Mouse (Mus musculus) liver, embryonic 15.5 days (tissue): ENCODE measurements around the gene Slc1a7. TPM values are rescaled to one million over a fixed set of nuclear protein-coding genes. Genes with fewer than 3 reads are reported as not detected.
A peak's percentile ranks its signal among the peaks of the same experiment; 100 is the strongest.

Source experiments
- ATAC-seq: fragments of 200-750 bp; cut with Nextera tagmentation; 2 replicates; pipeline ENCODE4 v1.8.0; 2017; ENCODE audit warnings: moderate number of reproducible peaks, mild to moderate bottlenecking, moderate library complexity; ENCODE audit not compliant: insufficient read depth
- H3K27ac ChIP-seq: fragments of 300-500 bp; sonication (generic); replicated peaks from 2 replicates; pipeline ENCODE4 v1.5.1; 2015; ENCODE audit warnings: mild to moderate bottlenecking, inconsistent platforms
- H3K27me3 ChIP-seq: fragments of 300-500 bp; sonication (generic); 2 replicates; pipeline ENCODE4 v1.6.1; 2015; ENCODE audit warnings: mild to moderate bottlenecking, inconsistent platforms
- H3K36me3 ChIP-seq: fragments of 300-500 bp; sonication (generic); replicated peaks from 2 replicates; pipeline ENCODE4 v1.6.1; 2015; ENCODE audit warnings: moderate library complexity, mild to moderate bottlenecking, inconsistent platforms
- H3K4me1 ChIP-seq: fragments of 300-500 bp; sonication (generic); replicated peaks from 2 replicates; pipeline ENCODE4 v1.6.1; 2015; ENCODE audit warnings: inconsistent platforms
- H3K4me2 ChIP-seq: fragments of 300-500 bp; sonication (generic); 2 replicates; pipeline ENCODE4 v1.6.1; 2015; ENCODE audit warnings: moderate library complexity, mild to moderate bottlenecking, inconsistent platforms
- H3K4me3 ChIP-seq: fragments of 300-500 bp; sonication (generic); replicated peaks from 2 replicates; pipeline ENCODE4 v1.5.1; 2015; ENCODE audit warnings: mild to moderate bottlenecking, inconsistent platforms
- H3K9ac ChIP-seq: fragments of 300-500 bp; sonication (generic); 2 replicates; pipeline ENCODE4 v1.6.1; 2015; ENCODE audit warnings: moderate library complexity, mild to moderate bottlenecking, inconsistent platforms
- H3K9me3 ChIP-seq: fragments of 300-500 bp; sonication (generic); replicated peaks from 2 replicates; pipeline ENCODE4 v1.6.1; 2016; ENCODE audit warnings: inconsistent platforms
- WGBS: fragments of 180-500 bp; shearing (Covaris S2); methylation state at CpG from one replicate; pipeline ENCODE4 v1.1.7; 2015; ENCODE audit warnings: mixed read lengths; ENCODE audit not compliant: insufficient replicate concordance; 5-methylcytosine and 5-hydroxymethylcytosine counted together
- polyA plus RNA-seq: library from polyadenylated mRNA; unstranded; fragments of >200 nt; fragmentation: Nextera tagmentation; extraction: Ambion mirVana; gene quantifications from 2 replicates; pipeline ENCODE4 v1.2.1, GENCODE M21; 2015

Gene Slc1a7
- polyA plus RNA-seq, 1 experiment from 2014 or later, result not detected

GRCm38 (mm10) chr4:108015067-108015765, 47.1 kb downstream of the Slc1a7 start:
- 0 out of 2 replicates have a peak, but pooled peaks have one; percentile 37 for ATAC-seq
- WGBS, result 38% methylated on average over 14 of the region's 14 CpGs
- H3K9me3 ChIP-seq, result no peaks in the 10 kb centered on the region
- no peak overlapping the region for H3K9ac ChIP-seq
- H3K36me3 ChIP-seq, result no peaks in the 10 kb centered on the region
- no peaks in the 10 kb centered on the region for H3K27me3 ChIP-seq
- no peak overlapping the region for H3K4me2 ChIP-seq
- H3K4me3 ChIP-seq, result no peak overlapping the region
- no peaks in the 10 kb centered on the region for H3K4me1 ChIP-seq
- H3K27ac ChIP-seq, result no peak overlapping the region

DNA sequence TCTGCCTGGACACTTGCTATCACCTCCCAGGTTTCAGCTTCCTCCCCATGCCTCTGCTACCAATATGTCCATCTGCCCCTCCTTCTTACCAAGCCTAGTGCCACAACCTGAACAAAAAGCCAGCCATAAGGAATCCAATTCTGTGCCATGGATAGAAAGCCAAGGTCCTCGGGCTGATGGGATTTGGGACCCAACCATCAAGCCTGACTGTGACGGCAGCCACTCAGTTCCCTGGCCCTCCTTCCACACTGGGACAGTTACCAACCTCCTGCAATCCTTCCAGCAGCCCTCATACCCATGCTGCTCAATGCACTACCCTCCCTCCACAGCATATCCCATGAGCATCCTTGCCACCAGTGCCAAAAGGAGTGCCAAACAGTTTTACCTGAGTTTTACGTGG, 48.2 kb downstream of the Slc1a7 start:
- no peak overlapping the region for H3K4me3 ChIP-seq
- H3K9me3 ChIP-seq, result no peaks in the 10 kb centered on the region
- no peak overlapping the region for H3K27ac ChIP-seq
- no peak for ATAC-seq
- no peak overlapping the region for H3K9ac ChIP-seq
- H3K4me2 ChIP-seq, result no peak overlapping the region
- WGBS, result 62% methylated on average over 3 of the region's 3 CpGs
- no peaks in the 10 kb centered on the region for H3K36me3 ChIP-seq
- no peaks in the 10 kb centered on the region for H3K27me3 ChIP-seq
- no peaks in the 10 kb centered on the region for H3K4me1 ChIP-seq

DNA sequence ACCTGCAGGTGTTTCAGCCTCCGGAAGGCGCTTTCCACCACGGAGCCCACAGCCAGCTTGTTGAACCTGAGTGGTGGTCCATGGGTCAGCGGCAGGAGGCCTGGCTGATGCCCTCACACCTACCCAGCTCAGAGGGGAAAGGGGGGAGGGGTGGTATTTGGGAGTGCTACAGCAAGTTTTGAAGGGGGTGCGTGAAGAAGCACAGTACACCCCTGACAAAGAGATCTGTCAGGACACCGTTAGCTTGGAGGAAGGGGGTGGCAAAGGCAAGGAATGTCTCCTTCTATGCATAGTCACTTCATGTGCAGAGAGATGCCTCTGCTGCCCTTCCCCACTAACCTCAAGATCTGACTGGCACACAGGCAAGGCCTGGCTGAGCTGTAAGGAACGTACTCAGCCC, 49.7 kb downstream of the Slc1a7 start:
- Histone ChIP-seq H3K4me1 (no peaks in the 10 kb centered on the region), H3K27ac (no peak overlapping the region), H3K4me2 (no peak overlapping the region), H3K27me3 (no peaks in the 10 kb centered on the region), H3K36me3 (no peaks in the 10 kb centered on the region), H3K9me3 (no peaks in the 10 kb centered on the region), H3K9ac (no peak overlapping the region), H3K4me3 (no peak overlapping the region)
- WGBS, result 69% methylated on average over 7 of the region's 7 CpGs
- no peak for ATAC-seq

GRCm38 (mm10) chr4:108018241-108018923, 50.2 kb downstream of the Slc1a7 start:
- no peak for ATAC-seq
- Histone ChIP-seq H3K4me1 (peaks cover 4% of the 10 kb centered on the region), H3K9ac (no peak overlapping the region), H3K27ac (no peak overlapping the region), H3K4me3 (no peak overlapping the region), H3K36me3 (no peaks in the 10 kb centered on the region), H3K9me3 (no peaks in the 10 kb centered on the region), H3K4me2 (no peak overlapping the region), H3K27me3 (no peaks in the 10 kb centered on the region)
- 48% methylated on average over 10 of the region's 10 CpGs for WGBS

- no peaks in the 10 kb centered on the region for H3K9me3 ChIP-seq
- no peaks in the 10 kb centered on the region for H3K36me3 ChIP-seq
- no peak overlapping the region for H3K27ac ChIP-seq
- WGBS, result 48% methylated on average over 14 of the region's 14 CpGs
- no peak for ATAC-seq
- no peak overlapping the region for H3K9ac ChIP-seq
- peaks cover 12% of the 10 kb centered on the region for H3K4me1 ChIP-seq
- H3K4me3 ChIP-seq, result no peak overlapping the region
- no peaks in the 10 kb centered on the region for H3K27me3 ChIP-seq
- H3K4me2 ChIP-seq, result no peak overlapping the region
Observed at GRCm38 (mm10) chr4:108018961-108019921, 51.1 kb downstream of the Slc1a7 start.

- no peaks in the 10 kb centered on the region for H3K9me3 ChIP-seq
- H3K36me3 ChIP-seq, result no peaks in the 10 kb centered on the region
- no peak for ATAC-seq
- peaks cover 20% of the 10 kb centered on the region for H3K4me1 ChIP-seq
- H3K4me3 ChIP-seq, result no peak overlapping the region
- no peaks in the 10 kb centered on the region for H3K27me3 ChIP-seq
- WGBS, result 59% methylated on average over 6 of the region's 6 CpGs
- no peak overlapping the region for H3K9ac ChIP-seq
- no peak overlapping the region for H3K4me2 ChIP-seq
- H3K27ac ChIP-seq, result no peak overlapping the region
Observed at GRCm38 (mm10) chr4:108020178-108020577, 52.0 kb downstream of the Slc1a7 start.

- ATAC-seq, result no peak
- H3K27me3 ChIP-seq, result peaks cover 5% of the 10 kb centered on the region; the same call in 1 of the 2 replicates
- WGBS, result 60% methylated on average over 4 of the region's 4 CpGs
- no peaks in the 10 kb centered on the region for H3K9me3 ChIP-seq
- peaks cover 44% of the 10 kb centered on the region for H3K4me1 ChIP-seq
- H3K27ac ChIP-seq, result no peak overlapping the region
- no peaks in the 10 kb centered on the region for H3K36me3 ChIP-seq
- no peak overlapping the region for H3K9ac ChIP-seq
- no peak overlapping the region for H3K4me3 ChIP-seq
- no peak overlapping the region for H3K4me2 ChIP-seq
Observed at GRCm38 (mm10) chr4:108023186-108023585, 55.1 kb downstream of the Slc1a7 start.

DNA sequence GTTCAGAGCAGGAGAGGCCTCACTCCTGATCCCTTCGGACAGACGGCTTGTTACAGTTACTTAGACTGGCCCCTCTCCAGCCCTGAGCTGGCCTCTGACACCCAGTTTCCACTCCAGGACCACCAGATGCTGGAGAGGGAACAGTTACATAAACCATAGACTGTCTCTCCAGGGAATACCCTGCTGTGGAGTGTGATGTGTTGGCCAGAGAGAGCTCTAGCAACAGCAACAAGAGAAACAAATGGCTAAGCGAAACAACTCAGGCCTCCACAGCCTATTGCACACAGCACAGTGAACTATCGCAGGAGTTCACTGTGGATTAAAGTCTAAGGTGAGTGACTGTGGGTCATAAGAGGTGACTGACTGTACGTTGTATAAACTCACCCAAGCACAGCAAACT, 56.5 kb downstream of the Slc1a7 start:
- H3K4me3 ChIP-seq, result no peak overlapping the region
- no peaks in the 10 kb centered on the region for H3K36me3 ChIP-seq
- peaks cover 18% of the 10 kb centered on the region for H3K27me3 ChIP-seq
- no peak overlapping the region for H3K9ac ChIP-seq
- H3K9me3 ChIP-seq, result no peaks in the 10 kb centered on the region
- no peak for ATAC-seq
- 0 out of 2 replicates have a peak overlapping the region, but pooled peaks have one; percentile 61 for H3K4me2 ChIP-seq
- 65% methylated on average over 5 of the region's 5 CpGs for WGBS
- peaks cover 44% of the 10 kb centered on the region for H3K4me1 ChIP-seq
- no peak overlapping the region for H3K27ac ChIP-seq

- peaks cover 44% of the 10 kb centered on the region for H3K4me1 ChIP-seq
- no peaks in the 10 kb centered on the region for H3K9me3 ChIP-seq
- ATAC-seq, result peak; percentile 47
- no peaks in the 10 kb centered on the region for H3K36me3 ChIP-seq
- H3K4me2 ChIP-seq, result peak overlapping the region; percentile 61
- 0 out of 2 replicates have a peak overlapping the region, but pooled peaks have one; percentile 29 for H3K27ac ChIP-seq
- WGBS, result 6% methylated on average over 10 of the region's 10 CpGs
- H3K4me3 ChIP-seq, result peak overlapping the region; percentile 18
- H3K27me3 ChIP-seq, result peaks cover 25% of the 10 kb centered on the region
- H3K9ac ChIP-seq, result no peak overlapping the region
Observed at GRCm38 (mm10) chr4:108025269-108025668, 57.1 kb downstream of the Slc1a7 start.

- no peaks in the 10 kb centered on the region for H3K36me3 ChIP-seq
- no peak overlapping the region for H3K9ac ChIP-seq
- no peak overlapping the region for H3K27ac ChIP-seq
- H3K27me3 ChIP-seq, result peaks cover 34% of the 10 kb centered on the region
- peak; percentile 74 for ATAC-seq
- no peaks in the 10 kb centered on the region for H3K9me3 ChIP-seq
- no peak overlapping the region for H3K4me3 ChIP-seq
- 13% methylated on average over 3 of the region's 3 CpGs for WGBS
- peaks cover 50% of the 10 kb centered on the region for H3K4me1 ChIP-seq
- peak overlapping the region; percentile 61 for H3K4me2 ChIP-seq
Observed at GRCm38 (mm10) chr4:108026193-108026592, 58.1 kb downstream of the Slc1a7 start.
